Mouse (Mus musculus) MEL (cell line): ENCODE measurements at regions not wholly inside any gene's neighbourhood (a gene's known extent, or its start where the extent isn't known, plus 50 kb on each side); places are given as distances from the start of the nearest gene placed in this dataset.
A peak's percentile ranks its signal among the peaks of the same experiment; 100 is the strongest.

Experiments
- DNase-seq: peaks from one replicate; pipeline ENCODE4 v3.0.0; 2011; ENCODE audit warnings: low read depth, low spot score
- H3K27ac ChIP-seq: 2 replicates; pipeline ENCODE4 v1.5.1; 2012; ENCODE audit warnings: low read depth, mild to moderate bottlenecking, control low read depth, low read length, moderate library complexity; ENCODE audit not compliant: control insufficient read depth
- H3K27me3 ChIP-seq, 2 experiments: fragments of 150-350 bp in 1 of 2; sonication (generic) in 1 of 2; 2 replicates each; pipeline ENCODE4 v1.6.1; 2012; ENCODE audit warnings: low read length in 2 of 2, mild to moderate bottlenecking in 2 of 2, improper control_type of control experiment in 1 of 2, moderate library complexity in 1 of 2; ENCODE audit not compliant: insufficient read depth in 2 of 2, control insufficient read depth in 1 of 2
- H3K36me3 ChIP-seq, 2 experiments: 2 replicates each; pipeline ENCODE4 v1.6.1; 2012 to 2014; ENCODE audit warnings: low read length in 2 of 2, improper control_type of control experiment in 1 of 2, inconsistent platforms in 1 of 2, mild to moderate bottlenecking in 1 of 2; ENCODE audit not compliant: insufficient read depth in 2 of 2, control insufficient read depth in 1 of 2
- H3K4me1 ChIP-seq, 2 experiments: fragments of 150-350 bp in 1 of 2; sonication (generic) in 1 of 2; 2 replicates each; pipeline ENCODE4 v1.6.1; 2012; ENCODE audit warnings: low read length in 2 of 2, improper control_type of control experiment in 1 of 2, mild to moderate bottlenecking in 1 of 2; ENCODE audit not compliant: insufficient read depth in 2 of 2, control insufficient read depth in 1 of 2
- H3K4me3 ChIP-seq, 2 experiments: fragments of 150-350 bp in 1 of 2; sonication (generic) in 1 of 2; 2 replicates each; pipeline ENCODE4 v1.5.1; 2012; ENCODE audit warnings: low read depth in 2 of 2, low read length in 2 of 2, mild to moderate bottlenecking in 2 of 2, moderate library complexity in 2 of 2, control low read depth in 1 of 2, improper control_type of control experiment in 1 of 2; ENCODE audit not compliant: control insufficient read depth in 1 of 2, insufficient read depth in 1 of 2
- H3K79me2 ChIP-seq: 2 replicates; pipeline ENCODE4 v1.6.1; 2012; ENCODE audit warnings: mild to moderate bottlenecking, low read length, moderate library complexity; ENCODE audit not compliant: control insufficient read depth, poor library complexity, insufficient read depth
- H3K9ac ChIP-seq: 2 replicates; pipeline ENCODE4 v1.6.1; 2012; ENCODE audit warnings: low read depth, mild to moderate bottlenecking, control low read depth, low read length, moderate library complexity; ENCODE audit not compliant: control insufficient read depth, poor library complexity, severe bottlenecking
- H3K9me3 ChIP-seq: fragments of 150-350 bp; sonication (generic); replicated peaks from 2 replicates; pipeline ENCODE4 v1.6.1; 2012; ENCODE audit warnings: mild to moderate bottlenecking, low read length, improper control_type of control experiment, moderate library complexity; ENCODE audit not compliant: insufficient read depth
- CHD1 ChIP-seq: IDR thresholded peaks from 2 replicates; pipeline ENCODE4 v1.6.1; 2012; ENCODE audit warnings: low read depth, mild to moderate bottlenecking, inconsistent platforms, low read length, improper control_type of control experiment
- CTCF ChIP-seq, 3 experiments: IDR thresholded peaks in 2 of 3; conservative IDR thresholded peaks in 1 of 3; 2 replicates each; pipeline ENCODE4 v1.5.1; 2011 to 2012; ENCODE audit warnings: low read length in 3 of 3, low read depth in 2 of 3, mild to moderate bottlenecking in 2 of 3, improper control_type of control experiment in 1 of 3, inconsistent platforms in 1 of 3, mixed read lengths in 1 of 3, moderate library complexity in 1 of 3; ENCODE audit not compliant: control insufficient read depth in 1 of 3, insufficient read depth in 1 of 3, poor library complexity in 1 of 3, severe bottlenecking in 1 of 3
- ELF1 ChIP-seq: IDR thresholded peaks from 2 replicates; pipeline ENCODE4 v1.6.1; 2014; ENCODE audit warnings: low read depth, mild to moderate bottlenecking, inconsistent platforms, low read length, improper control_type of control experiment, moderate library complexity
- EP300 ChIP-seq, 2 experiments: IDR thresholded peaks; 2 replicates each; pipeline ENCODE4 v1.6.1; 2011; ENCODE audit warnings: improper control_type of control experiment in 2 of 2, low read length in 2 of 2, low read depth in 1 of 2, mild to moderate bottlenecking in 1 of 2
- ETS1 ChIP-seq: IDR thresholded peaks from 2 replicates; pipeline ENCODE4 v1.6.1; 2012; ENCODE audit warnings: low read depth, mild to moderate bottlenecking, inconsistent platforms, low read length, improper control_type of control experiment, moderate library complexity
- GATA1 ChIP-seq: IDR thresholded peaks from 2 replicates; pipeline ENCODE4 v1.6.1; 2011; ENCODE audit warnings: low read depth, low read length, improper control_type of control experiment
- JUND ChIP-seq: IDR thresholded peaks from 2 replicates; pipeline ENCODE4 v1.6.1; 2011; ENCODE audit warnings: low read depth, mild to moderate bottlenecking, improper control_type of control experiment, low read length
- MAFK ChIP-seq: IDR thresholded peaks from 2 replicates; pipeline ENCODE4 v1.6.1; 2011; ENCODE audit warnings: low read depth, mild to moderate bottlenecking, low read length, improper control_type of control experiment, borderline replicate concordance
- MEF2A ChIP-seq: IDR thresholded peaks from 2 replicates; pipeline ENCODE4 v1.6.1; 2014; ENCODE audit warnings: low read depth, mild to moderate bottlenecking, inconsistent platforms, low read length, improper control_type of control experiment; ENCODE audit not compliant: poor library complexity, insufficient replicate concordance, severe bottlenecking; ENCODE audit errors: extremely low read depth
- MYB ChIP-seq: IDR thresholded peaks from 2 replicates; pipeline ENCODE4 v1.6.1; 2011; ENCODE audit warnings: mild to moderate bottlenecking, low read depth, low read length, improper control_type of control experiment
- MYC ChIP-seq: IDR thresholded peaks from 2 replicates; pipeline ENCODE4 v1.6.1; 2011; ENCODE audit warnings: low read depth, mild to moderate bottlenecking, low read length, improper control_type of control experiment, moderate library complexity
- NRF1 ChIP-seq: IDR thresholded peaks from 2 replicates; pipeline ENCODE4 v1.6.1; 2014; ENCODE audit warnings: low read depth, mild to moderate bottlenecking, inconsistent platforms, low read length, improper control_type of control experiment, moderate library complexity; ENCODE audit not compliant: poor library complexity, insufficient read depth, severe bottlenecking
- RAD21 ChIP-seq: IDR thresholded peaks from 2 replicates; pipeline ENCODE4 v1.6.1; 2011; ENCODE audit warnings: mild to moderate bottlenecking, low read depth, low read length, improper control_type of control experiment
- RCOR1 ChIP-seq: IDR thresholded peaks from 2 replicates; pipeline ENCODE4 v1.6.1; 2012; ENCODE audit warnings: low read depth, mild to moderate bottlenecking, inconsistent platforms, low read length, improper control_type of control experiment
- SIN3A ChIP-seq: IDR thresholded peaks from 2 replicates; pipeline ENCODE4 v1.6.1; 2012; ENCODE audit warnings: low read length, improper control_type of control experiment, inconsistent platforms
- TAL1 ChIP-seq: IDR thresholded peaks from 2 replicates; pipeline ENCODE4 v1.6.1; 2012; ENCODE audit warnings: mild to moderate bottlenecking, inconsistent platforms, low read length, moderate library complexity, mixed read lengths
- TCF12 ChIP-seq: IDR thresholded peaks from 2 replicates; pipeline ENCODE4 v1.6.1; 2014; ENCODE audit warnings: low read depth, mild to moderate bottlenecking, inconsistent platforms, low read length, improper control_type of control experiment, moderate library complexity
- UBTF ChIP-seq: IDR thresholded peaks from 2 replicates; pipeline ENCODE4 v1.6.1; 2012; ENCODE audit warnings: low read depth, mild to moderate bottlenecking, inconsistent platforms, low read length, improper control_type of control experiment, moderate library complexity, borderline replicate concordance; ENCODE audit not compliant: insufficient read depth
- ZC3H11A ChIP-seq: IDR thresholded peaks from 2 replicates; pipeline ENCODE4 v1.6.1; 2012; ENCODE audit warnings: low read depth, mild to moderate bottlenecking, inconsistent platforms, low read length, improper control_type of control experiment
- ZKSCAN1 ChIP-seq: IDR thresholded peaks from 2 replicates; pipeline ENCODE4 v1.6.1; 2012; ENCODE audit warnings: low read depth, mild to moderate bottlenecking, inconsistent platforms, low read length, improper control_type of control experiment, moderate library complexity

- no peak for TF ChIP-seq MEF2A
- TF ChIP-seq JUND: no peak; the same call in 1 of the 2 replicates
- TF ChIP-seq RCOR1: peak; percentile 74
- peak; percentile 77 for TF ChIP-seq GATA1
Observed at GRCm38 (mm10) chr16:76549628-76550027, 176.0 kb upstream of the Nrip1 start (continued).

- H3K9ac ChIP-seq: no peak overlapping the region
- peaks cover 0 to 33% of the 10 kb centered on the region in 2 experiments; a peak in 2 of 4 replicates for H3K36me3 ChIP-seq
- H3K9me3 ChIP-seq: no peaks in the 10 kb centered on the region
- H3K4me3 ChIP-seq: no peak overlapping the region
- DNase-seq: no peak
- no peak for TF ChIP-seq TAL1
- no peak for TF ChIP-seq TCF12
- no peak for TF ChIP-seq MAFK
- TF ChIP-seq MYC: no peak
- no peak for TF ChIP-seq NRF1
- TF ChIP-seq RAD21: no peak
- TF ChIP-seq JUND: no peak
- TF ChIP-seq ZC3H11A: no peak
- no peak for TF ChIP-seq ZKSCAN1
- no peak for TF ChIP-seq MYB
- TF ChIP-seq MEF2A: no peak
- TF ChIP-seq CTCF (IDR thresholded peaks at IDR 0.05 in 2 of 3, conservative IDR thresholded peaks at IDR 0.05 in 1 of 3; ENCODE audit: control insufficient read depth in 1 of 3, insufficient read depth in 1 of 3, low read depth in 2 of 3, low read length in 3 of 3, poor library complexity in 1 of 3, severe bottlenecking in 1 of 3): no peak
- TF ChIP-seq CHD1: no peak
- no peak for TF ChIP-seq UBTF
- no peak overlapping the region for H3K27ac ChIP-seq
- H3K4me1 ChIP-seq: peaks cover 12 to 29% of the 10 kb centered on the region in 2 experiments
- H3K79me2 ChIP-seq: no peaks in the 10 kb centered on the region
- H3K27me3 ChIP-seq: no peaks in the 10 kb centered on the region
Observed at GRCm38 (mm10) chr16:76547087-76547486, 173.5 kb upstream of the Nrip1 start.

GRCm38 (mm10) chr16:76546632-76547031, 173.0 kb upstream of the Nrip1 start:
- no peak overlapping the region for H3K27ac ChIP-seq

More at GRCm38 (mm10) chr16:76546632-76547031, 173.0 kb upstream of the Nrip1 start:
- Histone ChIP-seq H3K36me3 (peaks cover 0 to 33% of the 10 kb centered on the region in 2 experiments; a peak in 2 of 4 replicates), H3K9me3 (no peaks in the 10 kb centered on the region)
- peak; percentile 26 for DNase-seq
- TF ChIP-seq MAFK: no peak
- TF ChIP-seq GATA1: peak; percentile 45
- TF ChIP-seq ETS1: peak; percentile 17; the same call in 1 of the 2 replicates
- TF ChIP-seq MYB: no peak
- TF ChIP-seq TCF12: peak; percentile 90
- 0 out of 2 replicates have a peak, but pooled peaks have one; percentile 19 for TF ChIP-seq SIN3A
- no peak for TF ChIP-seq ELF1
- TF ChIP-seq EP300 (IDR thresholded peaks at IDR 0.05; ENCODE audit: low read depth in 1 of 2, low read length in 2 of 2): peak; percentile 54 to 82
- TF ChIP-seq TAL1: 0 out of 2 replicates have a peak, but pooled peaks have one; percentile 10
- TF ChIP-seq, all 39 proteins: peak for 6
- H3K9ac ChIP-seq: no peak overlapping the region
- H3K4me1 ChIP-seq: peaks cover 12 to 29% of the 10 kb centered on the region in 2 experiments
- no peaks in the 10 kb centered on the region for H3K27me3 ChIP-seq
- no peaks in the 10 kb centered on the region for H3K79me2 ChIP-seq
- H3K4me3 ChIP-seq: no peak overlapping the region
